13 mouse cellular contexts compared by ENCODE assay signal in genomic region chr3:70307556-70307955, GRCm38 (mm10).
A peak's percentile ranks its signal among the peaks of the same experiment; 100 is the strongest.
DNase-seq lines count a peak whose midpoint lies in the region; TF ChIP-seq lines count a peak whose summit lies in the region.
"Had no signal": no experiment of that assay in that cellular context is flagged by ENCODE, and none has a peak within 500 bp of the region (broad histone marks: within the 10 kb centered on the region; RNA-seq: fewer than 3 reads in every experiment).

No protein-coding gene starts in this region.

- WGBS in cerebellum, adult 2 months, result 4% methylated on average over 1 of the region's 1 CpGs

- no peak overlapping the region for H3K4me3 ChIP-seq in cerebellum, adult 2 months (replicated peaks; ENCODE audit: insufficient read depth, low read depth, low read length)
- H3K4me3 ChIP-seq: gastrocnemius, adult 2 months; kidney, embryonic 15.5 days; megakaryocyte, embryonic 14.5 days had no signal

- DNase-seq in left cerebral cortex, postnatal 4 days, result peak; percentile 37
- no peak for DNase-seq in left cerebral cortex, adult 18-20 months (ENCODE audit: low spot score in 2 of 2)
- DNase-seq in cerebellum, adult 2 months, result peak; percentile 62 to 86
- peak; percentile 27 for DNase-seq in layer of hippocampus, adult 11-12 months (ENCODE audit: low spot score)
- no peak for DNase-seq in ovary, postnatal 36 days (ENCODE audit: low spot score)
- DNase-seq in heart, postnatal 14 days, result no peak
- no peak for DNase-seq in spleen, adult 12 weeks (ENCODE audit: low spot score)
- DNase-seq: gastrocnemius, adult 2 months; heart, postnatal 36 days; lung, embryonic 14.5 days; thymus, adult 18-20 months had no signal

- no peak for TF ChIP-seq CTCF in cerebellum, adult 2 months (IDR thresholded peaks at IDR 0.05; ENCODE audit: borderline replicate concordance, insufficient read depth, low read depth, low read length)

- no peaks in the 10 kb centered on the region for H3K27me3 ChIP-seq in cerebellum, adult 2 months (ENCODE audit: control insufficient read depth, insufficient read depth, low read length)
- H3K27me3 ChIP-seq: kidney, embryonic 15.5 days; megakaryocyte, embryonic 14.5 days had no signal

- TF ChIP-seq POLR2A in cerebellum, adult 2 months (IDR thresholded peaks at IDR 0.05; ENCODE audit: borderline replicate concordance, insufficient read depth, low read length), result no peak

- intact Hi-C loops in left cerebral cortex, postnatal 4 days (cut with DNase I), result no loop called here
- intact Hi-C loops in heart, postnatal 14 days (cut with DNase I), result no loop called here

- H3K4me1 ChIP-seq in cerebellum, adult 2 months (ENCODE audit: control insufficient read depth, insufficient read depth, low read length), result peaks cover 16% of the 10 kb centered on the region
- H3K4me1 ChIP-seq: kidney, embryonic 15.5 days; megakaryocyte, embryonic 14.5 days had no signal

- H3K27ac ChIP-seq in cerebellum, adult 2 months (ENCODE audit: insufficient read depth, low read length), result peak overlapping the region; percentile 92; the same call in 1 of the 2 replicates
- H3K27ac ChIP-seq: gastrocnemius, adult 2 months; kidney, embryonic 15.5 days had no signal

Comparison
In these comparisons a context has a peak if more than half of its experiments do, and no peak if none do; other contexts are left out.
1. DNase-seq: peak in left cerebral cortex, postnatal 4 days (single experiment), cerebellum, adult 2 months (2 of 2) and layer of hippocampus, adult 11-12 months (single experiment); none in left cerebral cortex, adult 18-20 months (0 of 2), ovary, postnatal 36 days (single experiment), heart, postnatal 14 days (0 of 2) and spleen, adult 12 weeks (single experiment).